ENCODE assay signal across 8 mouse cellular contexts in the genomic region with DNA sequence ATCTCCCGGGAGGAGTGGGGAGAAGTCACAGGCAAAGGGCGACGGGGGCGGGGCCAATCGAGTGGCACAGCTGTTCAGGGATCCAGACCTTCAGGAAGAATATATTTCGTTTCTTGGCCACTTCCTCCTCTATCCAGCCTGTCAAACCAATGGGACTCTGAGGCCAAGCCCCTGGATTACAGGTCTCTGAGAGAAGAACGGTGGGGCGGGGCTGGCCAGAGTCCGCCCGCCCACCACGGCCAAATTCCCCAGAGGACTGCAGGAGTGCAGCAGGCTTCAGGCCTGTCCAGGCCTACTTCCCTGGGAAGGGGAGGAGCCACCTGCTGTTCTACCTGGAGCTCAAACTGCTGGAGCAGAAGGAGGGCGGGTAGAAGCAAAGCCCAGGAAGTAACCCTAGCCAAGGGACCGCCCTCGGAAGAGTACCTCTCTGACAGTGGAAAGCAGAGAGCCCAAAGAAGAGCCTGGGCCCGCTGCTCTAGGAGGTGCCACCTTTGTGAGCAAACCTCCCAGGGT. TPM values are rescaled to one million over a fixed set of nuclear protein-coding genes. Genes with fewer than 3 reads are reported as not detected.
A peak's percentile ranks its signal among the peaks of the same experiment; 100 is the strongest.
DNase-seq lines count a peak whose midpoint lies in the region; ATAC-seq and TF ChIP-seq lines count a peak whose summit lies in the region.

A gene (minus strand): TSS at position 204 of the 513 bp plus-strand sequence.

- no peak for ATAC-seq in hindbrain, embryonic 16.5 days
- no peak for ATAC-seq in liver, embryonic 11.5 days (replicated peaks; ENCODE audit: low FRiP score)
- no peak for ATAC-seq in midbrain, embryonic 16.5 days

- no peaks in the 10 kb centered on the region for H3K9me3 ChIP-seq in hindbrain, embryonic 16.5 days (ENCODE audit: control insufficient read depth, low read length)
- H3K9me3 ChIP-seq in liver, embryonic 11.5 days (ENCODE audit: control insufficient read depth, low read length), result no peaks in the 10 kb centered on the region
- no peaks in the 10 kb centered on the region for H3K9me3 ChIP-seq in midbrain, embryonic 16.5 days (replicated peaks; ENCODE audit: control insufficient read depth, low read length, poor library complexity, severe bottlenecking)

- H3K4me2 ChIP-seq in hindbrain, embryonic 16.5 days (ENCODE audit: low read length), result no peak within 1 kb of the TSS
- H3K4me2 ChIP-seq in liver, embryonic 11.5 days, result peak within 1 kb of the TSS; percentile 53
- H3K4me2 ChIP-seq in midbrain, embryonic 16.5 days (ENCODE audit: low read length), result no peak within 1 kb of the TSS

- 34% methylated on average over 15 of the region's 15 CpGs for WGBS in hindbrain, embryonic 16.5 days
- WGBS in liver, embryonic 11.5 days, result 28% methylated on average over 15 of the region's 15 CpGs
- 17% methylated on average over 15 of the region's 15 CpGs for WGBS in midbrain, embryonic 16.5 days

- TF ChIP-seq CTCF in layer of hippocampus, adult 2 months (conservative IDR thresholded peaks at IDR 0.05), result no peak

- intact Hi-C loops in left cerebral cortex, postnatal 25 days (cut with DNase I), result no loop called here

- H3K9ac ChIP-seq in hindbrain, embryonic 16.5 days (ENCODE audit: low read depth, low read length), result no peak within 1 kb of the TSS
- H3K9ac ChIP-seq in liver, embryonic 11.5 days (ENCODE audit: low read depth, low read length), result peak within 1 kb of the TSS; percentile 46
- H3K9ac ChIP-seq in midbrain, embryonic 16.5 days (ENCODE audit: low read depth, low read length), result 0 out of 2 replicates have a peak within 1 kb of the TSS, but pooled peaks have one; percentile 25

- peak within 1 kb of the TSS; percentile 100; the same call in 1 of the 2 replicates for H3K27ac ChIP-seq in layer of hippocampus, adult 2 months
- H3K27ac ChIP-seq in hindbrain, embryonic 16.5 days (ENCODE audit: low read depth, low read length), result peak within 1 kb of the TSS; percentile 15
- H3K27ac ChIP-seq in liver, embryonic 11.5 days (ENCODE audit: low read depth, low read length), result peak within 1 kb of the TSS; percentile 97
- peak within 1 kb of the TSS; percentile 94; the same call in 1 of the 2 replicates for H3K27ac ChIP-seq in midbrain, embryonic 16.5 days (ENCODE audit: low read length)

- no peak within 1 kb of the TSS for H3K4me3 ChIP-seq in layer of hippocampus, adult 2 months
- no peak within 1 kb of the TSS for H3K4me3 ChIP-seq in hindbrain, embryonic 16.5 days (ENCODE audit: low read length)
- peak within 1 kb of the TSS; percentile 30 for H3K4me3 ChIP-seq in liver, embryonic 11.5 days (ENCODE audit: low read depth, low read length)
- H3K4me3 ChIP-seq in midbrain, embryonic 16.5 days (ENCODE audit: low read depth, low read length), result no peak within 1 kb of the TSS

- H3K4me1 ChIP-seq in hindbrain, embryonic 16.5 days (ENCODE audit: control insufficient read depth, insufficient read depth, low read depth, low read length), result peaks cover 22% of the 10 kb centered on the region
- H3K4me1 ChIP-seq in liver, embryonic 11.5 days (replicated peaks; ENCODE audit: control insufficient read depth, insufficient read depth, low read length), result peaks cover 29% of the 10 kb centered on the region
- H3K4me1 ChIP-seq in midbrain, embryonic 16.5 days (ENCODE audit: control insufficient read depth, insufficient read depth, low read length), result peaks cover 25% of the 10 kb centered on the region

- no peak for DNase-seq in layer of hippocampus, adult 2 months (ENCODE audit: low spot score in 2 of 2)
- DNase-seq in layer of hippocampus, postnatal 36 days, result no peak
- DNase-seq in embryo, embryonic 10.5 days (ENCODE audit: low spot score), result peak; percentile 56
- DNase-seq in liver, embryonic 11.5 days (ENCODE audit: low spot score), result no peak
- DNase-seq in left cerebral cortex, postnatal 25 days (ENCODE audit: low spot score in 2 of 2), result no peak
- DNase-seq in right cerebral cortex, postnatal 14 days, result no peak

- H3K27me3 ChIP-seq in hindbrain, embryonic 16.5 days (replicated peaks; ENCODE audit: control insufficient read depth, insufficient read depth, low read length), result no peaks in the 10 kb centered on the region
- no peaks in the 10 kb centered on the region for H3K27me3 ChIP-seq in liver, embryonic 11.5 days (replicated peaks; ENCODE audit: control insufficient read depth, insufficient read depth, low read length)
- no peaks in the 10 kb centered on the region for H3K27me3 ChIP-seq in midbrain, embryonic 16.5 days (ENCODE audit: control insufficient read depth, insufficient read depth, low read depth, low read length)

- peaks cover 8% of the 10 kb centered on the region; the same call in 1 of the 2 replicates for H3K36me3 ChIP-seq in hindbrain, embryonic 16.5 days (ENCODE audit: control insufficient read depth, insufficient read depth, low read length)
- no peaks in the 10 kb centered on the region for H3K36me3 ChIP-seq in liver, embryonic 11.5 days (ENCODE audit: control insufficient read depth, insufficient read depth, low read length)
- peaks cover 12% of the 10 kb centered on the region for H3K36me3 ChIP-seq in midbrain, embryonic 16.5 days (ENCODE audit: control insufficient read depth, insufficient read depth, low read length)

RNA-seq across cellular contexts. Expression of the gene that starts here (rescaled TPM):
- 1 to 10 TPM; 5.5 to 6.6 TPM for total RNA-seq in layer of hippocampus, adult 2 months (2021)
- total RNA-seq in layer of hippocampus, postnatal 36 days (2021), result 1 to 10 TPM; 2.9 to 3.0 TPM
- 4.8 and 4.9 TPM in 2 replicates for polyA plus RNA-seq in hindbrain, embryonic 16.5 days (2015; fragmentation: Nextera tagmentation; extraction: Ambion mirVana)
- polyA plus RNA-seq in liver, embryonic 11.5 days (2014; fragmentation: Nextera tagmentation; extraction: Ambion mirVana), result 49.5 and 50.3 TPM in 2 replicates
- polyA plus RNA-seq in midbrain, embryonic 16.5 days (2015; fragmentation: Nextera tagmentation; extraction: Ambion mirVana), result 2.4 and 4.0 TPM in 2 replicates
- 1 to 10 TPM; 3.1 to 4.5 TPM for total RNA-seq in left cerebral cortex, postnatal 25 days (2021)

Comparison
In these comparisons a context has a peak if more than half of its experiments do, and no peak if none do; other contexts are left out.
1. H3K27ac ChIP-seq: peak in every context shown above with its lines; median percentile 100 in layer of hippocampus, adult 2 months; 97 in liver, embryonic 11.5 days; 94 in midbrain, embryonic 16.5 days; 15 in hindbrain, embryonic 16.5 days.